Mouse (Mus musculus) sigmoid colon, adult 10 weeks (tissue): ENCODE results near the gene Sync. TPM values are rescaled to one million over a fixed set of nuclear protein-coding genes. Genes with fewer than 3 reads are reported as not detected.

Experiments used
- polyA plus RNA-seq: library from polyadenylated mRNA; stranded (reverse); fragments of 350-450 nt; fragmentation: Illumina TruSeq; extraction: RNeasy Lipid Tissue Mini Kit (QIAGEN cat#74804); gene quantifications from one replicate; pipeline ENCODE4 v1.2.3, GENCODE M21; 2014; ENCODE audit warnings: low read depth, low replicate concordance

Sync gene
- 2.7 TPM for polyA plus RNA-seq

DNA sequence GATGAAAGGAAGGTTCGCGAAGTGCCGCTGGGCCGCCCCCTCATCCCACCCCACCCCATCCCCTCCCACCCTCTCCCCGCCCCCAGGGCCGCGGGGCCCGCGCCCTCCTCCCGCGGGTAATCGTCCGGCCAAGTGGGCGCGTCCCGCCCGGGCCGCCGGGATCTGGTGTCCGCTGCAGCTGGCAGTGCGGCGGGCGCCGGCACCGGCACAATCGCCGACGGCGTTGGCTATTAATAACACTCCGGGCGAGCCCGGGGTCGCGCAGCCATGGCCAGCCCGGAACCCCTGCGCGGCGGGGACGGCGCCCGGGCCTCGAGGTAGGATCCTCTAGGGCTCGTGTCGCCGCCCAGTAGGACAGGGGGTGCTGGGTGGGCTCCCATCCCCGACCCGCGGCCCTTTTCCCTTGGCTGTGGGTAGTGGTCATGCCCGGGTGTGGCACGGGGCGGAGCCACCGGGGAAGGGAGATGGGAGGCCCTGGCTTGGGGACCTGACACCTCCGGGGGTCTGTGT, at the start of gene Sync:
Sync (plus strand) TSS at position 146 of the 510 bp plus-strand sequence.

DNA sequence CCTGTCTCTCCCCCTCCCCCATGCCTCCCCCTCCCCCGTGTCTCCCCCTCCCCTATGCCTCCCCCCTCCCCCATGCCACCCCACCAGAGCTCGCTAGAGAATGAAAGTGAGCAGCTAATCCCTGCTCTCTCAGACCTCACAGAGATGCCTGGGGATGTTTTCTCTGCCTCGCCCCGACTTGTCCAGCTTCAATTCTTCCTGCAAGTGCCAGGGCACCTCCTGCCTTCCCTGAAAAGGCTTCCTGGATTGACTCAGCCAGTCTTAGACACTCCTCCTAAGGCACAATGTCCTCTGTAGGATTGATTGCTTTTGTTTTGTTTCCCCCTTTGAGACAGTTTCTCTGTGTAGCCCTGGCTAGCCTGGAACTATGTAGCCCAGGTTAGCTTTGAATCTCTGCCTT, 26.2 kb upstream of the Sync start, which contains the start of gene C77080:
C77080 (minus strand) TSS at position 209 of the 400 bp plus-strand sequence.

DNA sequence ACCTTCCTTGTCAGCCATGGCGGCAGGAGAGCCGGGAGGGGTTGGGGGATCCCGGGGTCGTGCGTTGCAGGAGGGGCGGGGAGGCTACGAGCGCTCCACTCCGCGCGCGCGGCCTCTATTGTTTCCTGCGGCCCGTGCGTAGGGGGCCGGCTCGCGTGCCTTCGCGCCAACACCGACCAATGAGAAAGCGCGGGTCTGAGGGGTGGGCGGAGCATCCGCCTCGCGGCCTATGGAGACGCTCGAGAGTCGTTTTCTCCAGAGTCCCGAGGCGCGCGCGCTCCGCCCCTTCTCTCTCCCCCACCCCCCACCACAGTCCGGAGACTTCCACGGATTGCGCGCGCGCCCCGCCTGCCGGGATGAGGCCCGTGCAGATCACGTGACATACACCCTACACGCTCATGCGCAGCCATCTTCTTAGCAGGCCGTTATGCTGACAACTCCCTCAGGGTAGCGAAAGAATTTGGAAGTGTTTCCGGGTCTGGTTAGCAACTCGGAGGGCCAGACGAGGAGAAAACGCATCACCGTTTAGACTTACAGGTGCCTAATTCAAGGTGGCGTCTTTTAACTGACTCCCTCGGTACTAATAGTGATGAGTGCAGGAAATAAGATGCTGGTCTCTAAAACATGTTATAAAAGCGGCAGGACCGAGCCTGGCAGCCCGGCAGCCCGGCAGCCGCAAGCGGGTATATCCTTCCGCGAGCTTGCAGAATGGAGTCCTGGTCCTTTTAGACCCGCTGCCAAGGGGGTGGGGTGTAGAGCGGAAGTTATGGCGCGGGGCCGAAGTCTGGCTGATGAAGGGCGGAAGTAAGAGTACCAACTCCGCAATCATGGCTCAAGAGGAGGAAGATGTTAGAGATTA, 48.0 kb downstream of the Sync start, which contains the start of the genes Rbbp4 and Zbtb8os:
Rbbp4 (minus strand) TSS at position 155 of the 859 bp plus-strand sequence.
Zbtb8os (plus strand) TSS at position 480 of the 859 bp plus-strand sequence.

Other genes with a start within 250 kb of the Sync start
- gene Rnf19b, start 229.3 kb upstream of the Sync start, polyA plus RNA-seq, result 16.6 TPM
- 1.1 TPM for gene Tmem54, start 182.1 kb upstream of the Sync start, polyA plus RNA-seq
- gene Hpca, start 165.6 kb upstream of the Sync start, polyA plus RNA-seq, result not detected
- 2.3 TPM for gene Fndc5, start 150.6 kb upstream of the Sync start, polyA plus RNA-seq
- 67.4 TPM for gene S100pbp, start 97.9 kb upstream of the Sync start, polyA plus RNA-seq
- 10.1 TPM for gene Yars, start 97.9 kb upstream of the Sync start, polyA plus RNA-seq
- 16.0 TPM for gene C77080, start 26.2 kb upstream of the Sync start, polyA plus RNA-seq
- 146 TPM for gene Rbbp4, start 47.8 kb downstream of the Sync start, polyA plus RNA-seq
- gene Zbtb8os, start 48.1 kb downstream of the Sync start, polyA plus RNA-seq, result 137 TPM
- 4.0 TPM for gene Zbtb8a, start 90.5 kb downstream of the Sync start, polyA plus RNA-seq
- gene Zbtb8b, start 153.2 kb downstream of the Sync start, polyA plus RNA-seq, result not detected
- 20.9 TPM for gene Bsdc1, start 174.0 kb downstream of the Sync start, polyA plus RNA-seq
- not detected for gene Tssk3, start 203.4 kb downstream of the Sync start, polyA plus RNA-seq
- gene Fam229a, start 203.6 kb downstream of the Sync start, polyA plus RNA-seq, result not detected
- 15.8 TPM for gene Marcksl1, start 226.0 kb downstream of the Sync start, polyA plus RNA-seq